Mouse (Mus musculus) frontal cortex, postnatal 25 days (tissue): ENCODE measurements around the gene Lig3.
"Not testable (repeated sequence)": the region's sequence is repeated elsewhere in the genome, so short reads cannot be mapped to it uniquely, and the experiment has no call there.

Experiments used
- DNase-seq, 2 experiments: peaks; one replicate each; pipeline ENCODE4 v3.0.0; 2022; ENCODE audit warnings: low spot score in 2 of 2

Lig3 gene

DNA sequence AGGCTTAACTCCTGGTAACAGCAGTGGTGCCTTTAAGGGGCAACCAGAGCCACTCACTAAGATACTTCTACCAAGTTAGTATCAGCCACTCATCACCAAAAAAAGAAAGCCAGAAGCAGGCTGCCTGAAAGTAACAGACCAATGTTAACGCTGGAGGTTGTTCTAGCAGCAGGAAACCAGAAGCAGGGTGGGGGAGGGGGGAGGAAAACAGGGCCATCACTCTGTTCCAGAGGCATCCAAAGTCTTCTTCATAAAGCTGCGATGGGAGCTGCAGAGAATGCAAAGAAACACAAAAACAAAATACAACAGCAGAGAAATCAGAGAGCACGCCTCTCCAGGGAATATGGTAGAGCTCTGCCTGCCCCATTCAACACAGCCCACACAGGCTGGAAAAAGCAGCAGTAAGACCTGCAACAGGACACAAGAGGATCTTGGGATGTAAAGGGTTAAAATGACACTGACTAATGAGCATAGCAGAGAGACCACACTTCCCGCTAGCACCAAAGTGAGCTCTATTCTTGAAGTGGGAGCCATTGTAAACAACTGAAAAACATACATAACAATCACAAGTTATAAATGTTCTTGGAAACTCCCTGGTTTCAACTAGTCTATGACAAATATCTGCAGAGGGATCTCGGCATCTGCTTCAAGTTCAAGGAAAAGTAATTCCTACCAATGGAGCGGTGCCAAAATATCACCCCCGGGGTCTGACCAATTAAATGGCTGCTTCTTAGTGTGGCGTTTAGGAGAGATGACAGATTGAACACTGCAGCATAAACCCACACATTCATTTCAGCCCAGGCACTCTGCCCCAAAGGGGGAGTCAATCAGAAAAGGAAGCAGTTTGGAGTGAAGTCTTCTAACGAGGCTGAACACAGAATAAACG lies 50.3 kb downstream of the Lig3 start:
- no peak for DNase-seq

DNA sequence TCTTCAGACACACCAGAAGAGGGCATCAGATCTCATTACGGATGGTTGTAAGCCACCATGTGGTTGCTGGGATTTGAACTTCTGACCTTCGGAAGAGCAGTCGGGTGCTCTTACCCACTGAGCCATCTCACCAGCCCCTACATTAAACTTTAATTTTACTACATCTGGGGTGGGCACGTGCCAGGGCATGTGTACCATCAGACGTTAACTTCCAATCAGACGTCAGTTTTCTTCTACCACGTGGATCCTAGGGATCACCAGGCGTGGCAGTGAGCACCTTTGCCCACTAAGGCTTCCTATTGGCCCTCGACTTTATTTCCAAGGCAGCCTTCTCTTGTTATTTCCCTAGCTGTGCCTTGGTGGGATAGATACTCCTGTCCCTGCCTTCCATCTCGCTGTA lies 51.5 kb downstream of the Lig3 start:
- DNase-seq = not testable (repeated sequence)

DNA sequence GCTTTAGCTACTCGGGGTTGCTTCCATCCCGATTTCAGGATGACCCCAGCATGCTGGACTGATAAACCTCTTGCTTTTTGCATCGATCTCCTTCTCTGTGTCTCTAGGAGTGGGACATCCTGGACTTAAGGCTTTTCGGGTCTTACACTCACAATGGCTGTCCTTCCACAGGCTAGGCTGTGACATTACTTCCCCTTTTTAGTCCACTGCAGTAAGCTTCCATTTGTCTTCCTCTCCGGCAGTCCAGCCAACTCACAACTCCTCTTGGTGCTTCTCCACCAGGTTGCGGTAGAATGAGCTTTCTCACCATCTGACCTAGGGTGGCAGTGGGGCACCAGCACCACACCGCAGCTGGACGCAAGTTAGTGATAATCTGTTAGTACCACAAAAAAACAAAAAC lies 53.0 kb downstream of the Lig3 start:
- no peak for DNase-seq

DNA sequence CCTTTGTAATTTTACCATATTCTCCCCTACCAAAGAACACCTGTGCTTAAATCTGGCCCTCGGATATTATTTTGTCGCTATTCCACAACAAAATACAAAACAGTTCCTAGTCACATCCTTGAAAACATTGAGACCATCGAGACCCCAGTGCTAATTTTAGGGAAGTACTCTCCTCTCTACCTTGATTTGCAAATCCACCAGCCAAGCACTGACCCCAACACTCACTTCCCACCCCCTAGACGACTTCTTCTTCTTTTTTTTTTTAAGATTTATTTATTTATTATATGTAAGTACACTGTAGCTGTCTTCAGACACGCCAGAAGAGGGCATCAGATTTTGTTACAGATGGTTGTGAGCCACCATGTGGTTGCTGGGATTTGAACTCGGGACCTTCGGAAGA lies 53.5 kb downstream of the Lig3 start:
- DNase-seq = not testable (repeated sequence)

DNA sequence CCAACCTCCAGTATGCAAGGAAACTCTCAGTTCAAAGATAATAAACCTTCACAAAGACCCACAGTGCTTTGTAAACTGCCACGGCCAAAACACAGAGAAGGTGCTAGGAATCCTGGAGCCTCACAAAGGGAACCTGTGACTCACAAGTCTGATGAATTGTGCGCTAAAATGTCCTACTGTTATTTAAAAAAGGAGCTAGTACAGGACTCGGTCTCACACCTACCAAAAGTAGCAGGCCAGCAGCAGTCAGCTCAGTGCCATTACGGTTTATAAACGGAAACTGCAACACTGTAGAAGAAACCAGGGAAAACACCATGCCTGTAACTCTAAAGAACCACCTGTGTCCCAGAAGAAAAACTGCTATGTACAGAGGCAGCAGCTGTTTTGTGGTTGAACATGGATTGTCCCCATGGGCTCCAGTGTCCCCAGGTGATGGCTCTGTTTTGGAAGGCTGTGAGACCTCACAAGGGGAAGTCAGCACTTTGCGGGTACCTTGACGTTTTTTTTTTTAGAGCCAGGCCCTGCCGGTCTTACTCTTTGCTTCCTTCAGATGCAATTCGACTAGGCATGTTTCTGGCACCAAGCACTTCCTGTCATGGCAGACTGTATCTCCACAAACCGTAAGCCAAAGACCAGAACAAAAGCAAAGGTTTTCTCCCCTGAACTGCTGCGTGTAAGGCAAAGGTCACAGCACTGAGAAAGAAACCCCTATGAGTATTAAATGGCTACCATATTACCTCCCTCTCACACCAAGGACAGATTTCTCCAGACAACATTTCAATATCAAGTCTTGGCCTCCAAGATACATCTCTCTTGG lies 54.9 kb downstream of the Lig3 start:
- DNase-seq = no peak

DNA sequence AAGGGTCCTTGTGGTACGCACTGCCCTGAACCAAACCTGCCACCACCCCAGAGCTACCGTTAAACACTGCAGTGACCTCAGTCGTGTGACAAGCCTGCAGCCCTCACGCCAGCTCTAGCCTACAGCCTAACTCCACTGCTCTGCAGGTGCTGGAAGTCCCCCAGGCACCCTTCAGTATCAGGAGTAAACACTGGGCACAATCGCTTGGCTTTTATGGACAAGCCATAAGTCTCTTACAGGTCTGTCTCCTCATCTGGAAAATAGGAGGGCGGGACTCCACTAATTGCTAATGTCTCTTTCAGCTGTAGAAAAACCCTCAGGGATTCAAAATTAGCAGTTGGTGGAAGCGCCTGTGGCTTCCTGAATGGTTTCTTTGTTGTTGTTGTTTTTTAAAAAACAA lies 56.3 kb downstream of the Lig3 start:
- DNase-seq = no peak

DNA sequence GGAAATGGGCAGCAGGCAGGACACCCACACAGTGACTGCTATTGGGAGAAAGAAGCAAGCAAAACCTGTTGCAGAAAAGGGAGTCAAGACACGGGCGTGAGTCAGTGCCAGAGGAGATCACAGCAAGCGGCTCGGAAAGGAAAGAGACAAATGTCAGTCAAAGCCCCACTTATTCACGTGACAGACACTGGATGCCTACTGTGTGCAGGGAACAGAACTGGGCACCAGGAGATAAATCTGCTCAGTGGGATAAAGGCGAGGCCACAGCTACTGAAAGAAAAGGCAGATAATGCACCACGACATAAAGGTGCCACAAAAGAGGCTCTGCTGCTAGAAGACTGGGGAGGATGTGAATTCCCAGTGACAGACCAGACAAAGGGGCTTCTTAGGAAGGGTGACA lies 56.9 kb downstream of the Lig3 start:
- no peak for DNase-seq

DNA sequence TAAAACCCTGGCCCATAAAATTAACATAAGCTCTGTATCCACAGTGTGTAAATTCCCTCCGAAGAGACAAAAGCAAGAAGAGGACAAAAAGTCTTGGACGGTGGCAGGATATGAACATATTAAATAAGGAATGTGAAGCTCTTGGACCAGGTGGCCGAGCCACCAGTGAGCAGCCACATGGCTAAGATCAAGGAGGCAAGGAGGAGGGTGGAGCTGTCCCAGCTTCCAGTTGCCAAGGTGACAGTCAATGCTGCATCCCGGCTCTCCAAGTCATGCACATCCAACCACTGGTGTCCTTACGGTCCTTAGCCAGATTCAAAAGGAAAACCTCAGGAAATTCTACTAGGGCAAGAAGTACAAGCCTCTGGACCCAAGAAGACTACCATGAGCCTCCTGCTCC lies 57.6 kb downstream of the Lig3 start:
- DNase-seq = no peak

DNA sequence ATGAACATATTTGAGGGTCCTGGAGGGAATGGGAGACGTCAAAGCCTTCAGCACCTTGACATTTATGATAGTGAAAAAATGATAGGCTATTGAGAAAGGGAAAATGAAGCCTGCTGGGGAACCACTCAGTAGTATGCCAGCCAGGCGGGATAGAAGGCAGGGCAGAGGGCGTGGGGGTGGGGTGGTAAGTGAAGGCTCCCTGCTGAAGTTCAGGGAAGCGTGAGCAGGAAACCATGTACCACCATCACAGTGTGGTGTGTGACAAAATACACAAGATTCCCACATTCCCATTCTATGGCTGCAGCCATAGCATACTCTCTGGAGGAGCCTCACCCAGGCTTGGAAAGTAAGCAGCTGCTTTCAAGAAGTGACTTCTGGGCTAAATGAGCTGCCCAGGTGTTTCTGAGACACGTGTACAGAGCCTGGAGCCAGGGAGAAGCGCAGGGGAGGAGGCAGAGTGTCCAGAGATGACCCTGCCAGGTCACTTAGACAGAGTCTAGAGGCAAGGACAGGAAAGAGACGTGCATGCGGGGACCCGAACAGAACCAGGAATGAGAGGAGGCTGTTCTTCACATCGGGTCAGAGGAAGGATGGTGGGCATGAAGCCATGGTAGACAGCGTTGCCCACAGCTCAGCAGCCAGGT lies 64.0 kb downstream of the Lig3 start:
- no peak for DNase-seq

DNA sequence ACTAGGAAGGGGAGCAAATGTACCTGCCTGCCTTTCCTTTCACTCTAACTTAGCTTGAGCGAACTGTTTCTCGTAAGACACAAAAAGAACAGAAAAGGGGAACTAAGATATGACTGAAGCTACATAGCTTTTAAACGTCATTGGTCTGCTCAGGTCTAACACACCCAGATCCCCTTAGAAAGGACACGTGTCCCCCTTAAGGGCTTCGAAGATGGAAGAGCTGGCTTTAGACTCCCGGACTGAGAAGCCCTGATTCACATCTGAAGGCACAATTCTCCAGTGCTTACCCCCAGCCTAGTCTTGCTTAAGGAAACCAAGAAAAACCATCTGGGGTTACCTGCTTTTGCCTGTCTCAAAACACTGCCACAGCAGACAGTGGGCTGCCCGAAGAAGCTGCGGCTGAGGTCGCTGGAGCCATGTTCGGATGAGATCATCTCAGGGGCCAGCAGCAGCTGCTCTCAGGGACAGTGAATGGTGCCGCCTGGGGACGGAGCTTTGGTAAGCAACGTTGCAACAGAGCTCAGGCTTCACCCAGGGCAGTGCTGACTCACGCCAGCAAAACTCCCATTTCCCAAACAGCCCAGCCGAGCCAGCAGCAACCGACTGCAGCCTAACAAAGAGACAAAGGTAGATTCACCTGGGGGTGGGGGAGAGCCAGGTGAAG lies 64.6 kb downstream of the Lig3 start:
- DNase-seq = peak in 1 of 2 experiments; percentile 33

DNA sequence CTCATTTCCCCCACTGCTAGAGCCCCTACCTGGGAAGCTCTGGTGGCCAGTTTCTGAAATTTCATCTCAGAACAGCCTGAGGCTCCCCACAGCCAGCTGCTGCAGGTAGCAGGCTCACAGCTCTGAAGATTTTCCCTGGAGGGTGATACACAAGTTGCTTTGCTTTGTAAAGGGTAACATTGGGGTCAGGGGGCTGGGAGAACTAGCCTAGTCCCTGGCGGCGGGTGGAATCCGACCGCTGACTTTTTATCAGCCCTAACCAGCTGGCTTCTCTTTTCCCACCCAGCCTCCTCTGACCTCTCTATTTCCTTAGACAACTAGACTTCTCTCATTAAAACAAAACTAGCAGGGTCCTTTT lies 65.2 kb downstream of the Lig3 start:
- DNase-seq = no peak

DNA sequence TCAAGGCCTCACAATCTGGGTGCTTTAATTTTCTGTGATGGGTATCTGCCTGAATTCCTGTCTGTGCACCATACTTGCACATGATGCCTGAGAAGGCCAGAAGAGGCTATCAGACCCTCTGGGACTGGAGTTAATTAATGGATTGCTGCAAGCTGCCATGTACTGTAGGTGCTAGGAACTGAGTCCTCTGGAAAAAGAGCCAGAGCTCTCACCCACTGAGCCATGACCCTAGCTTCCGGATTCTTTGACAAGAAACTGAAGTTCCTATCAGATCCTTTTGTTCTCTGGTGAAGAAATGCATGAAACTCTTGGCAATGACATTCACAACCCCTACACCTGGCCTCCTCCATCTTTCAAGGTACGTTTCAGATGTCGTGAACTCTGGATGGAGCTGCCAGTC lies 66.0 kb downstream of the Lig3 start:
- no peak for DNase-seq

DNA sequence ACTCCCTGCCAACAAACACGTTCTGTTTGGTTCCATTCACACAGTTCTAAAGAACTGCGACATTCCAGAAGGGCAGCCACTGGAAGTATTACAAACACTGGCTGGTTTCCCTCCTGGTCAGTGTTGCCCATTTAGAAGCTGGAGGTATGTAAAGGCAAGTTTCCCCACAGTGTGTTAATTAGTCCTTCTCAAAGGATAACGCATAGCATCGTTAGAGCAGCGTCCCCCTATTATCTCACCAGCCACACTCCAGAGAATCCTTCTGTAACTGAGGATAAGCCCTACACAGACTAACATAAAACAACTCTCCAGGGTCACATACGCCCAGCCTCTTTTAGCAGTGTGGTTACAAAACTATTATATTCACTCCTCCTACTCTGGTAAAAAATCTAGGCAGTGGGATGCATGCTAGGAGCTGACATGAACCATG lies 66.7 kb downstream of the Lig3 start:
- no peak for DNase-seq

DNA sequence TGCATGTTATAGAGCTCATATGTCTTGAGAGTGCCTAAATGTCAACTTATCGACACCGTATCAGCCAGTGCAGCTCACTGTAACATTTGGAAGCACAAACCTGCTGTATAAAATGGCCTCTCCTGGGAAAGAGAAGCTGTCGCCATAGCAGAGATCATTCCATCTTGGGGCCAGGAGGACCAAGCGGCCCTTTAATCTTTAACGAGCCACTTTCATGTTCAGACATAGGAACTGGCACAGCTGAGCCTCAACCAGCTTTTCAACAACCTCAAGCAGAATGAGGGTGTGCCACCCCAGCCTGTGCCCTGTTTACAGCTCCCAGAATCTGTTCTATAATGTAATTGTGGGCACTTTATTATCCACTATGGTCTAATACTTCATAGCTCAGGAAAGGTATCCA lies 69.4 kb downstream of the Lig3 start:
- no peak for DNase-seq

DNA sequence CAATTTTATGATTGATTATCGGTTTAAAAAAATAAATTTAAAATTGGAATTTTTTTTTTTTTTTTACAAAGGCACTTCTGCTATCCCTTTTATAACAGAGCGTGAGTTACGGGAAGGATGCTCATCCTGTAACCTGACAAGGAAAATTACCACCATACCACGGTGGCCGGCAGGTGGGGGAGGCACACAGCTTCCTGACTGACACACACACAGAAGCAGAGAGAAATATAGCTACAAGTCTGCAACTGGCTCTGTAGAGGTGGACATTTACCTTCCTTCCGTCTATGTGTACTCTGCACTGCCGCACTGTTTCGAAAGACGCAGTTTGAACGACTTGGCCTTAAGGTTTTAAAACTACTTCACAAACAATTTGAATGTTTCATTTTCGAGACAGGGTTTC lies 71.2 kb downstream of the Lig3 start:
- DNase-seq = no peak

DNA sequence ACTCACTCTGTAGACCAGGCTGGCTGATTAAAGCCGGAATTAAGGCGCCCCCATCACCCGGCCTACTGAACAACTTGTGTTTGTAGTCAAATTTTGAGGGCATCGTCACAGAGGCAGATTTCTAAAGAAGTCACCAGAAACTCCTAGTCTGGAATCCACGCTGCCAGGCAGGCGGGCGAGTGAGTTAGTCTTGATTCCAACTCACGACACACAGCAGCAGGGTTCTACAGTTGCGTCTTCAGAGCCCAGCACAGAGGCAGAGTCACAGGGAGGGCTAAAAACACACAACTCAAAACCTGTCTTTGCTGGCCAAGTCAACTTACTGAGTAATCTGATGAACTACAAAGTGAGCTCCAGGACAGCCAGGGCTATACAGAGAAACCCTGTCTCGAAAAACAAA lies 71.6 kb downstream of the Lig3 start:
- no peak for DNase-seq

DNA sequence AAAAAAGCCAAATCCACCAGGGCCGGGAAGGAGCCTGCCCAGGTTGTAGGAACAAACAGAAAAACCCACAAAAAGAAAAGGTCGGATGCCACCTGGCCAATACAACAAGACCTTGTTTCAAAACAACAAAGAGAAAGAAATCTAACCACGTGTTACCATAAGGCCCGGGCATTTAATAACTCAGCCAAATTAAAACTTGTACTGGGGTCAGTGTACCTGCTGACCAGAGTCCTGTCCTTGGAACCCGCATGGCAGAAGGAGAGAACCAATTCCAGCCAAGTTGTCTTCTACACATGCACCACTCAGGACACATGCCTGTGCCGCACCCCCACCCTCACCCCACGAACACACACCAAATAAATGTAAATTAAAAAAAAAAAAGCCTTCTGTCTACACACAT lies 72.0 kb downstream of the Lig3 start:
- no peak for DNase-seq
